Mouse (Mus musculus): Measurements from ENCODE around the gene Uhrf2. TPM values are rescaled to one million over a fixed set of nuclear protein-coding genes. Genes with fewer than 3 reads are reported as not detected.
A peak's percentile ranks its signal among the peaks of the same experiment; 100 is the strongest.

Uhrf2 gene
- polyA plus RNA-seq, 1 experiment = 91.2 TPM

- Histone ChIP-seq H3K4me1 (ENCODE audit: control insufficient read depth, insufficient read depth, low read length) (0 out of 2 replicates have a peak, but pooled peaks cover 4% of the 10 kb centered on the region), H3K27ac (ENCODE audit: insufficient read depth, low read length) (no peak overlapping the region), H3K4me3 (ENCODE audit: insufficient read depth, low read length) (no peak overlapping the region)
- TF ChIP-seq CTCF (IDR thresholded peaks at IDR 0.05; ENCODE audit: borderline replicate concordance, insufficient read depth, low read length) (no peak), POLR2A (IDR thresholded peaks at IDR 0.05; ENCODE audit: low read depth, low read length) (no peak)
Measured at GRCm38 (mm10) chr19:30102620-30103019, 72.3 kb downstream of the Uhrf2 start.

- 0 out of 2 replicates have a peak, but pooled peaks cover 5% of the 10 kb centered on the region for H3K4me1 ChIP-seq (ENCODE audit: control insufficient read depth, insufficient read depth, low read length)
Measured at GRCm38 (mm10) chr19:30105045-30105842, 74.9 kb downstream of the Uhrf2 start.

GRCm38 (mm10) chr19:30107221-30107845 lies 77.0 kb downstream of the Uhrf2 start:
- 0 out of 2 replicates have a peak overlapping the region, but pooled peaks have one; percentile 3 for H3K27ac ChIP-seq (ENCODE audit: insufficient read depth, low read length)
- H3K4me3 ChIP-seq (ENCODE audit: insufficient read depth, low read length) = no peak overlapping the region
- no peak for TF ChIP-seq CTCF (IDR thresholded peaks at IDR 0.05; ENCODE audit: borderline replicate concordance, insufficient read depth, low read length)
- no peak for TF ChIP-seq POLR2A (IDR thresholded peaks at IDR 0.05; ENCODE audit: low read depth, low read length)
- H3K4me1 ChIP-seq (ENCODE audit: control insufficient read depth, insufficient read depth, low read length) = 0 out of 2 replicates have a peak, but pooled peaks cover 5% of the 10 kb centered on the region

More at GRCm38 (mm10) chr19:30105045-30105842, 74.9 kb downstream of the Uhrf2 start:
- no peak for TF ChIP-seq CTCF (IDR thresholded peaks at IDR 0.05; ENCODE audit: borderline replicate concordance, insufficient read depth, low read length)
- TF ChIP-seq POLR2A (IDR thresholded peaks at IDR 0.05; ENCODE audit: low read depth, low read length) = no peak
- no peak overlapping the region for H3K27ac ChIP-seq (ENCODE audit: insufficient read depth, low read length)
- no peak overlapping the region for H3K4me3 ChIP-seq (ENCODE audit: insufficient read depth, low read length)

- Histone ChIP-seq H3K4me3 (ENCODE audit: insufficient read depth, low read length) (no peak overlapping the region), H3K4me1 (ENCODE audit: control insufficient read depth, insufficient read depth, low read length) (peaks cover 9% of the 10 kb centered on the region; the same call in 1 of the 2 replicates), H3K27ac (ENCODE audit: insufficient read depth, low read length) (no peak overlapping the region)
- TF ChIP-seq POLR2A (IDR thresholded peaks at IDR 0.05; ENCODE audit: low read depth, low read length) (no peak), CTCF (IDR thresholded peaks at IDR 0.05; ENCODE audit: borderline replicate concordance, insufficient read depth, low read length) (no peak)
Measured at GRCm38 (mm10) chr19:30108616-30109015, 78.3 kb downstream of the Uhrf2 start.

GRCm38 (mm10) chr19:30109122-30109521 lies 78.8 kb downstream of the Uhrf2 start:
- no peak for TF ChIP-seq CTCF (IDR thresholded peaks at IDR 0.05; ENCODE audit: borderline replicate concordance, insufficient read depth, low read length)
- no peak for TF ChIP-seq POLR2A (IDR thresholded peaks at IDR 0.05; ENCODE audit: low read depth, low read length)
- peaks cover 9% of the 10 kb centered on the region; the same call in 1 of the 2 replicates for H3K4me1 ChIP-seq (ENCODE audit: control insufficient read depth, insufficient read depth, low read length)
- H3K27ac ChIP-seq (ENCODE audit: insufficient read depth, low read length) = no peak overlapping the region
- no peak overlapping the region for H3K4me3 ChIP-seq (ENCODE audit: insufficient read depth, low read length)

GRCm38 (mm10) chr19:30111421-30111820 lies 81.1 kb downstream of the Uhrf2 start:
- Histone ChIP-seq H3K4me3 (ENCODE audit: insufficient read depth, low read length) (no peak overlapping the region), H3K27ac (ENCODE audit: insufficient read depth, low read length) (no peak overlapping the region), H3K4me1 (ENCODE audit: control insufficient read depth, insufficient read depth, low read length) (peaks cover 9% of the 10 kb centered on the region; the same call in 1 of the 2 replicates)
- TF ChIP-seq POLR2A (IDR thresholded peaks at IDR 0.05; ENCODE audit: low read depth, low read length) (no peak), CTCF (IDR thresholded peaks at IDR 0.05; ENCODE audit: borderline replicate concordance, insufficient read depth, low read length) (no peak)

- no peak overlapping the region for H3K4me3 ChIP-seq (ENCODE audit: insufficient read depth, low read length)
- TF ChIP-seq POLR2A (IDR thresholded peaks at IDR 0.05; ENCODE audit: low read depth, low read length) = no peak
- TF ChIP-seq CTCF (IDR thresholded peaks at IDR 0.05; ENCODE audit: borderline replicate concordance, insufficient read depth, low read length) = no peak
- H3K27ac ChIP-seq (ENCODE audit: insufficient read depth, low read length) = no peak overlapping the region
- peaks cover 4% of the 10 kb centered on the region; the same call in 1 of the 2 replicates for H3K4me1 ChIP-seq (ENCODE audit: control insufficient read depth, insufficient read depth, low read length)
Measured at GRCm38 (mm10) chr19:30112961-30113688, 82.8 kb downstream of the Uhrf2 start.

GRCm38 (mm10) chr19:30114919-30115441 lies 84.7 kb downstream of the Uhrf2 start:
- no peak overlapping the region for H3K4me3 ChIP-seq (ENCODE audit: insufficient read depth, low read length)
- TF ChIP-seq POLR2A (IDR thresholded peaks at IDR 0.05; ENCODE audit: low read depth, low read length) = no peak
- TF ChIP-seq CTCF (IDR thresholded peaks at IDR 0.05; ENCODE audit: borderline replicate concordance, insufficient read depth, low read length) = no peak
- peaks cover 4% of the 10 kb centered on the region; the same call in 1 of the 2 replicates for H3K4me1 ChIP-seq (ENCODE audit: control insufficient read depth, insufficient read depth, low read length)
- H3K27ac ChIP-seq (ENCODE audit: insufficient read depth, low read length) = no peak overlapping the region

- Histone ChIP-seq H3K27ac (ENCODE audit: insufficient read depth, low read length) (no peak overlapping the region), H3K4me3 (ENCODE audit: insufficient read depth, low read length) (no peak overlapping the region), H3K4me1 (ENCODE audit: control insufficient read depth, insufficient read depth, low read length) (peaks cover 4% of the 10 kb centered on the region; the same call in 1 of the 2 replicates)
- no peak for TF ChIP-seq CTCF (IDR thresholded peaks at IDR 0.05; ENCODE audit: borderline replicate concordance, insufficient read depth, low read length)
- no peak for TF ChIP-seq POLR2A (IDR thresholded peaks at IDR 0.05; ENCODE audit: low read depth, low read length)
Measured at GRCm38 (mm10) chr19:30115606-30116005, 85.3 kb downstream of the Uhrf2 start.
